Mouse (Mus musculus): ENCODE measurements around the gene Gzf1. TPM values are rescaled to one million over a fixed set of nuclear protein-coding genes. Genes with fewer than 3 reads are reported as not detected.
A peak's percentile ranks its signal among the peaks of the same experiment; 100 is the strongest.

Gene Gzf1
- 21.4 and 24.1 TPM in 2 replicates for total RNA-seq (2014; rRNA removed)
- 15.5 and 17.3 TPM in 2 replicates for polyA plus RNA-seq (2015; fragmentation: Nextera tagmentation; extraction: Ambion mirVana)

DNA sequence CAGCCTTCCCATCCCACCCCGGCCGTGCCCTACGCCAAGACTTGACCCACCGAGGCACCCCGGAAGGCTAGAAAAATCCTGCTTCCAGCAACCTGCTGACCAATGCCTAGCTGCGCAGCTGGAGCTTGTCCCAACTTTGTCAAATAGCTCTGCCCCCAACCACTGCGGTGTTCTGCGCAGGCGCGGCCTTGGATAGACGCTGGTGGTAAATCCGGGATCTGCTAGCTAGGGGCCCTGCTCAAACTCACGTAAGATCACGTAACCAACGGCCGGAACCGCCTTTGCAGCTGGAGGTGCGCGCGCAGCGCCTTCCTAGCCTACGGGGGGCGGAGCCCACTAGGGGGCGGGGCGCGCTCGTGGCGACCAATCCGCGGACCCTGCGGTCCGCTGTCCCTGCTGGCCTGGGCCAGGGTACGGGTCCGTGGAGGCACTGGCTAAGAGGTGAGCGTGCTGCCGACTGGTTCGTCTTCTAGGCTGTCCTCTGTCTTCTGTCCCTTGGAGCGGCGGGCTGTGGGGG, at the start of gene Gzf1:
Gzf1 (plus strand) TSS at position 249 of the 517 bp plus-strand sequence.
- ATAC-seq (peak; percentile 95), DNase-seq (ENCODE audit: low spot score) (peak; percentile 100)
- Histone ChIP-seq H3K27ac (peak within 1 kb of the TSS; percentile 81), H3K9me3 (ENCODE audit: low read length) (no peaks in the 10 kb centered on the region), H3K4me1 (ENCODE audit: insufficient read depth, low read length) (peaks cover 16% of the 10 kb centered on the region), H3K9ac (replicated peaks; ENCODE audit: low read length) (peak within 1 kb of the TSS; percentile 74), H3K4me2 (ENCODE audit: low read depth, low read length) (peak within 1 kb of the TSS; percentile 93), H3K4me3 (ENCODE audit: low read length) (peak within 1 kb of the TSS; percentile 75), H3K36me3 (ENCODE audit: insufficient read depth, low read length) (peaks cover 24% of the 10 kb centered on the region), H3K27me3 (ENCODE audit: insufficient read depth, low read length) (no peaks in the 10 kb centered on the region)
- under 1% methylated on average over 39 of the region's 39 CpGs for WGBS
- TF ChIP-seq CTCF (IDR thresholded peaks at IDR 0.05; ENCODE audit: low read depth) = peak; percentile 51

DNA sequence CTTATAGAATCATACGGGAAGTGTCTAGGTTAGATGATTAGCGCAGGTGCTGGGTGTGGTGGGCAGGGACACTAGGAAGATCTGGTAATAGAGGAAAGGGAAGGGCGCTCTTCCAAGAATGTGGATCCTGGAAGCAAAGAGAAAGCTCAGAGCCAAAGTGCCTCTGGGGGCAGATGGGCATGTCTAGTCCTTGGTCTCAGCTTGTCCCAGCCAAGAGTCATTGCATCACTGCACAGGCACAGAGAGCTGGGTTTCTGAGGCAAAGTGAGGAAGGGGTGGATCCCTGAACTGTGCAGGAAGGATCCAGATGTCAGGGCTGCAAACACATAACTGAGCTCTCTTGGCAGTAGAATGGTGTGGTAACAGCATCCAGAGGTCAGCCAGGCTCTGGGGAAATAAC, 49.2 kb upstream of the Gzf1 start:
- no peak overlapping the region for H3K4me2 ChIP-seq (ENCODE audit: low read depth, low read length)
- no peak overlapping the region for H3K27ac ChIP-seq
- 93% methylated on average over 3 of the region's 3 CpGs for WGBS
- H3K9me3 ChIP-seq (ENCODE audit: low read length) = no peaks in the 10 kb centered on the region
- no peak overlapping the region for H3K4me3 ChIP-seq (ENCODE audit: low read length)
- no peaks in the 10 kb centered on the region for H3K4me1 ChIP-seq (ENCODE audit: insufficient read depth, low read length)
- DNase-seq (ENCODE audit: low spot score) (no peak), ATAC-seq (no peak)
- no peaks in the 10 kb centered on the region for H3K27me3 ChIP-seq (ENCODE audit: insufficient read depth, low read length)
- no peak overlapping the region for H3K9ac ChIP-seq (replicated peaks; ENCODE audit: low read length)
- no peaks in the 10 kb centered on the region for H3K36me3 ChIP-seq (ENCODE audit: insufficient read depth, low read length)
- no peak for TF ChIP-seq CTCF (IDR thresholded peaks at IDR 0.05; ENCODE audit: low read depth)

DNA sequence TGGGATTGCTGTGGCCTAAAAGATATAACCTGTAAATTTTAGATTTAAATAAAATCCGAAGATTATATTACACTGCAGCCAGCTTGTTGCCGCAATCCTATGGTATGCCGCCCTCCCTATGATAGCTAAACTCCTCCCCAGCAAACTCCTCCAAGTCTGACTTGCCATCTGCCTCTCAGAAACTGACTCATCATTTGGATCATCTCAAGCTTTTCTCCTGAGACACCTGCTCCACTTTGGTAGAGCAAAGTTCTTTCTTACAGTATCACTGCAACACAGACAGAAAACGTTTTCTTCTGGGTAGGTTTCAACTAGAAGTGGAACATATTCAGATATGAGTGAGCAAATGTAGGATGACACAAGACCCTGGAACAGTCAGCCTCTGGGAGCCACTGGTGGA, 46.4 kb upstream of the Gzf1 start:
- Histone ChIP-seq H3K36me3 (ENCODE audit: insufficient read depth, low read length) (no peaks in the 10 kb centered on the region), H3K27me3 (ENCODE audit: insufficient read depth, low read length) (no peaks in the 10 kb centered on the region), H3K9ac (replicated peaks; ENCODE audit: low read length) (no peak overlapping the region), H3K27ac (no peak overlapping the region), H3K4me2 (ENCODE audit: low read depth, low read length) (no peak overlapping the region), H3K9me3 (ENCODE audit: low read length) (no peaks in the 10 kb centered on the region), H3K4me1 (ENCODE audit: insufficient read depth, low read length) (no peaks in the 10 kb centered on the region), H3K4me3 (ENCODE audit: low read length) (no peak overlapping the region)
- WGBS = 89% methylated on average over 4 of the region's 4 CpGs
- no peak for TF ChIP-seq CTCF (IDR thresholded peaks at IDR 0.05; ENCODE audit: low read depth)
- ATAC-seq = no peak
- DNase-seq (ENCODE audit: low spot score) = no peak

DNA sequence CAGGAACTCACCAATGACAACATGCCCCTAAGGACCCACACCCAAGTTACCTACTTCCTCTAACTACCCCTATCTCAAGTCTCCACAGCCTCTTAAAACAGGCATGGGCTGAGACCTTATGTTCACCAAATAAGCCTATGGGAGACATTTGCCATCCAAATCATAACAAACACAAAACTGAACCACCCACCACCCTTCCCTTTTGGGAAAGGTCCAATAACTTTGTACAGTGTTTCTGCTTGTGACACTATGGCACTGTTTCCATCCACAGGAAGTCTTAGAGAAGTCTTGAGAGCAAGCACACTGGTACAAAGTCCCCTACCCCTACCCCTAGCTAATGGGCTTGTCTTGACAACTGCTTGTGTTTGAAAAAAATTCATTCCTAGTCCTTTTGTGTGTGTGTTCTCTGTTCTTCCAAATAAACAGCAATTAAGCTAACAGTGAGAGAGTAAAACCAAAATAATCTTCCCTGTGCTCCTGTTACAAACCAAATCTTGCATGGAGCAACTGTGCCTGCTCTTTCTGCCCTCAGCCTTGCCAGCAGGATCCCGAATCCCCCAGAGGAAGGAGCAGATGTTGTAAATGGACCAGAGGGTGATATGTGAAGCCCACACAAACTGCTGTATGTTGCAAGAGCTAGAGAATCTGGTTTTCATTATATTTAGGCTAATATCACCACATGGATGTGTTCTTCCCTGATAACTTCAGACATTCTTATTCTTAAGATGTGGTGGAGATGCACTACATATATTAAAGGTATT, 38.0 kb upstream of the Gzf1 start:
- ATAC-seq = no peak
- Histone ChIP-seq H3K9ac (replicated peaks; ENCODE audit: low read length) (no peak overlapping the region), H3K4me1 (ENCODE audit: insufficient read depth, low read length) (no peaks in the 10 kb centered on the region), H3K27me3 (ENCODE audit: insufficient read depth, low read length) (no peaks in the 10 kb centered on the region), H3K27ac (no peak overlapping the region), H3K9me3 (ENCODE audit: low read length) (no peaks in the 10 kb centered on the region), H3K4me3 (ENCODE audit: low read length) (no peak overlapping the region), H3K4me2 (ENCODE audit: low read depth, low read length) (no peak overlapping the region), H3K36me3 (ENCODE audit: insufficient read depth, low read length) (no peaks in the 10 kb centered on the region)
- no peak for TF ChIP-seq CTCF (IDR thresholded peaks at IDR 0.05; ENCODE audit: low read depth)
- WGBS = 71% methylated on average over 1 of the region's 1 CpGs
- DNase-seq (ENCODE audit: low spot score) = no peak

DNA sequence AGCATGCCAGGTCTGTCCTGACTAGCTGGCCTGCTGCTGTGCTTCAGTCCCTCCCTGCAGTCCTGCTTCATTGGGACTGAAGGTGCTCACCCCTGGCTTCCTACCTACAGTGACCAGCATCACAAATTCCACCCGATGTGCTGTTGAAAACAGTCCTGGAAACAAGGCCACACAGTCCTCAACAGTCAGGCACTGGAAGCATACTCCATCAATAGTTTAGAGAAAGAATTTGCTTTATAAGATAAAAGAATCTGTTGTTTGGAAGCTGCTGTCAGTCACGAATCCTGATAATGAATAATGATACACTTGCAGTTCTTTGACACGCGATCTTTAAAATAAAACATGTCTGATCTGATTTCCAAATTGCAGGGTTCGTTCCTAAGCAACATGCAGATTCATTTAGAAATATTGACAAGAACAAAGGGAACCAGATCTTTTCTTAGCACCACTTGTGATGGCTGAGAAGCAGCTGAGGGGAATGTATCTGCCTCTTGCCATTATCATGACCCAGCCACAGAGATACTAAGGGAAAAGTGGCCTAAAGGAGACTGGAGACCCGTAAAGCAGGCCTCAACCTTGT, 36.3 kb upstream of the Gzf1 start:
- Histone ChIP-seq H3K4me3 (ENCODE audit: low read length) (no peak overlapping the region), H3K27me3 (ENCODE audit: insufficient read depth, low read length) (no peaks in the 10 kb centered on the region), H3K36me3 (ENCODE audit: insufficient read depth, low read length) (no peaks in the 10 kb centered on the region), H3K4me1 (ENCODE audit: insufficient read depth, low read length) (no peaks in the 10 kb centered on the region), H3K4me2 (ENCODE audit: low read depth, low read length) (no peak overlapping the region), H3K9ac (replicated peaks; ENCODE audit: low read length) (no peak overlapping the region), H3K9me3 (ENCODE audit: low read length) (no peaks in the 10 kb centered on the region), H3K27ac (no peak overlapping the region)
- no peak for TF ChIP-seq CTCF (IDR thresholded peaks at IDR 0.05; ENCODE audit: low read depth)
- DNase-seq (ENCODE audit: low spot score) (no peak), ATAC-seq (no peak)
- WGBS = 63% methylated on average over 6 of the region's 6 CpGs

DNA sequence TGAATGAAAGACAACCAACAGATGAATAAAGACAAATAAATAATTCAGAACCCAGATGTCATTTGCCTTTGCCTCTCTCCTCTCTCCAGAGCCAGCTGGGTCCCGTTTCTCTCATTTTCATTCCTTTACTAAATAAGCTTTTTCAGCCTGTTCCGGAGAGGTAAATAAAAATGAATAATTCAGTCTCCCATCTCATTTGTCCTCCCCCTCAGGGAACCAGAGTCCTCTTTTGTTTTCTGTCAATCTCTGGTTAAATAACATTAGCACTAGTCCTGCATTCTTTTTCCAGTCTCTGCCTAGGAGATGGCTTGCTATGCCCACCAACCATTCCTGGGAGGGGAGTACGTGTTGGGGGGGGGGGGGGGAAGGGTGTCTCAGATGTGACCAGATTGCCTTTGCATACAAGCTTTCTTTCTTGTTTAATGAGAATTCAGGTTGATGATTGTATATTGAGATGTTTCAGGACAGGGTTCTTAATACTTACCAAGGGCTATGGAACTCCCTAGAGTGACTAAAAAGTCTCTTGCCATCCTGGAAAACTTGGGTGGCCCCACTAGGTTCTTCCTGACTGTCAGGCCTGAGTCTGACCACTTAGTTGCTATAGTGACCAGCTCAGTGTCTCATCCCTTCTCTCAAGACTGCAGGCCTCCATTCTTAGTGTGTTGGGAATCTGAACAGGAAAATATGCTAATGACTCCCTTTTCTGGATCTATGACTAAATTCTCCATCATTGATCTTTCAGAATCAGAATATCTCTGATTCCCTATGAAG, 30.1 kb upstream of the Gzf1 start:
- Histone ChIP-seq H3K9me3 (ENCODE audit: low read length) (no peaks in the 10 kb centered on the region), H3K4me3 (ENCODE audit: low read length) (no peak overlapping the region), H3K9ac (replicated peaks; ENCODE audit: low read length) (no peak overlapping the region), H3K27ac (no peak overlapping the region), H3K4me1 (ENCODE audit: insufficient read depth, low read length) (no peaks in the 10 kb centered on the region), H3K27me3 (ENCODE audit: insufficient read depth, low read length) (no peaks in the 10 kb centered on the region), H3K36me3 (ENCODE audit: insufficient read depth, low read length) (no peaks in the 10 kb centered on the region), H3K4me2 (ENCODE audit: low read depth, low read length) (no peak overlapping the region)
- TF ChIP-seq CTCF (IDR thresholded peaks at IDR 0.05; ENCODE audit: low read depth) = no peak
- WGBS = 16% methylated on average over 3 of the region's 3 CpGs
- peak; percentile 20 for DNase-seq (ENCODE audit: low spot score)
- peak; percentile 77 for ATAC-seq

All from hindbrain, postnatal 0 days (tissue).